Mouse (Mus musculus) adipocyte (in vitro differentiated cells): ENCODE results near the gene Gabrg3.
A peak's percentile ranks its signal among the peaks of the same experiment; 100 is the strongest.

Experiments used
- DNase-seq: peaks from one replicate; pipeline ENCODE4 v3.0.0-alpha.2; 2016; ENCODE audit warnings: low spot score

Gene Gabrg3

GRCm38 (mm10) chr7:57071435-57072160 is 315.4 kb downstream of the Gabrg3 start:
- DNase-seq: no peak

DNA sequence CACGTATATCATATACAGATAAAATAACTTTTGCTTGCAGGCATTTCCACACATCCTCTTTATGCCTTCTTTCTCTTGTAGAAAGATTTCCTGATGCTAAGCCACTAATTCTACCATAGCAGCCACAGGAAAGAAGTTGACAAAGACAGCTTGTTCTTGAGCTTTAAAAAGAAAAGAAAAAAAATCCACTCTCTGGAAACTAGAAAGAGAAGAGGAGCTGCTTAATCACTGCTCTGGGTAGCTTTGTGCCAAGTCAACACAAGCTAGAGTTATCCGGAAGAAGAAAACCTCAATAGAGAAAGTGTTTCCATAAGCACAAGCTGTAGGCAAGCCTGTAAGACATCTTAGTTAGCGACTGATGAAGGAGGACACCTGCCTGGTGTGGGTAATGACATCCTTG is 321.6 kb downstream of the Gabrg3 start:
- no peak for DNase-seq

- DNase-seq: no peak
These were observed 335.9 kb downstream of the Gabrg3 start for GRCm38 (mm10) chr7:57050906-57051635.

- DNase-seq: no peak
These were observed 349.0 kb downstream of the Gabrg3 start for GRCm38 (mm10) chr7:57037861-57038421.

DNA sequence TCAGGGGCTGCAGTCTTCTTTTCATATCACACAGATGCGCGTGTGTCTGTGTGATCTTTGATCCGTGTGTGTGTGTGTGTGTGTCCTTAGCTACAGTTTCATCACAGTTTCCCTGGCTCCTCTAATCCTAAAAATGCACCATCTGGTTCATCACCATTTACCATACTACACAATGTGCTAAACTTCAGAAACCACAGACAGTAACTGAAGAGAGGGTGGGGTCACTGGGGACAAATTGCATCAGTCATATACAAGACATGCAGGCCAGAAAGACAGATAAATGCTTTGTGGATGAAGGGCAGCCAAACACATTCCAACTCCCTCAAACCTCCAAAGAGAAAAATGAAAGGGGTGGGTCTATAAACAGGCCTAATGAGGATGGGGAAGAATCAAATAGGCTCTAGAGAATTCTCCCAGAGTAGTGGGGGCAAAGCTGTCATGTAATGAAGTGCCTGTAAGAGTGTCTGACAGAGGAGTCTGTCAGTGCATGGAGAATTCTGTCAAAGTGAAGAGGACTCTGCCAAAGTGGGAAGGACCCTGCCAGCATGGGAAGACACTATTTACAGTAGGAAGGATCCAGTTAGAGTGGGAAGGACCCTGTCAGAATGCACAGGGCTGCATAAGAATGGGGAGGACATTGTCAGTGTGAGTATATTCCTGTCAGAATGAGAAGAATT is 386.3 kb downstream of the Gabrg3 start:
- DNase-seq: no peak

- DNase-seq: no peak
These were observed 389.0 kb downstream of the Gabrg3 start for GRCm38 (mm10) chr7:56997713-56998624.

- DNase-seq: peak; percentile 10
These were observed 440.6 kb downstream of the Gabrg3 start for GRCm38 (mm10) chr7:56946398-56946797.

DNA sequence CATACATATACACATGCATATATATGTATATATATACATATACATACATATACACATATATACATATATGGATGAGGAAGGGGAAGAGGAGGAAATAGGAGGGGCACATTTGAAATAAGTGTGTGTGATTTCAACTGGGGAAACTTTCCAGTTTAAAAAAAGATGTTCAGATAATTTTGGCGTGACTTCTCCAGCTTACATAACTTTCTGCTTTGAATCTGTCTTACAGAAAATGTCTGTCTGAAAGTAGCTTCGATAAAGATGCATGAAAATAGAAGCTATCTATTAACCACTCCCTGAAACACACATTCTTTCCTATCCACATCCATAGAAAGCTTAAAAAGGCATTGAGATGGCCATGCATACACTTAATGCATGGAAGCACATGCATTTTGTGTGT is 445.4 kb downstream of the Gabrg3 start:
- DNase-seq: no peak

GRCm38 (mm10) chr7:56938020-56938419 is 449.0 kb downstream of the Gabrg3 start:
- no peak for DNase-seq

GRCm38 (mm10) chr7:56919499-56919898 is 467.5 kb downstream of the Gabrg3 start:
- no peak for DNase-seq

- DNase-seq: no peak
These were observed 472.1 kb downstream of the Gabrg3 start for GRCm38 (mm10) chr7:56914862-56915261.

- DNase-seq: no peak
These were observed 487.2 kb downstream of the Gabrg3 start for GRCm38 (mm10) chr7:56899762-56900161.

GRCm38 (mm10) chr7:56867314-56868075 is 519.5 kb downstream of the Gabrg3 start:
- DNase-seq: no peak

DNA sequence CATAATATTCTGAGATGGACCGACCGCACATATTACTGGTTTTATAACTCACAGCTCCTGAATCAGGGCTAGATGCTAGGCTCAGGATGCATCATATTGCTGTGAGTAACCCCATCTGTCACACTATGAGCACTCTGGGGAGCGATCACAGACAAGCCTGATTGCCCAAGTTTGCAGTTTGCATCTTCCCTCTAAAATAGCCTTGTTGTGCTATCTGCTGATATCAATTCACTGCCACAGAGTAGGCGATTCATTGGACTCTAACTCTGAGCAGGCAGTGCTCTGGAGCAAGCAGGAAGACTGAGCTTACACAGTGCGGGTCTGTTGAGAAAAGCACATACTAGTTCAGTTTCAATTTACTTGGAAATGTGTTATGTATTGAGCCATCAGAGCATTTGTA is 543.4 kb downstream of the Gabrg3 start:
- no peak for DNase-seq

- DNase-seq: no peak
These were observed 561.5 kb downstream of the Gabrg3 start for GRCm38 (mm10) chr7:56825446-56825845.

GRCm38 (mm10) chr7:56801841-56802240 is 585.1 kb downstream of the Gabrg3 start:
- DNase-seq: no peak

DNA sequence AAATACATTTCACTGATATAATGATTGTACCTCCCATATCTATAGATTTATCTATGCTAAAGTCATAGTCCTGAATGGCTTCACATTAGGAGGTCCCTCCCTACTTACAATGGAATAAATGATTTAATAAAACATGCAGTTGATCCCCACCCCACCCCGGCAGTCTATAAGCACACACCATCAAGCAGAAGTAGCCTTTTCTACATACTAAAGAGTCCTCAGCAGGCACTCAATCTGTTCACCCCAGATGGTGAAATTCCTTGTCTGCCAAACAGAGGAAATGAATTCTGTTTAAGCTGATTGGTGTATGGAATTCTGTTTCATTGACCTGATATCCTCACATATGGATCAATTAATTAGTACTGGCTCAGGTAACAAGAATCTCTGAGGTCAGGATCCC is 607.9 kb downstream of the Gabrg3 start:
- no peak for DNase-seq

- DNase-seq: no peak
These were observed 618.8 kb downstream of the Gabrg3 start for GRCm38 (mm10) chr7:56768216-56768615.

GRCm38 (mm10) chr7:56767796-56768195 is 619.2 kb downstream of the Gabrg3 start:
- no peak for DNase-seq

DNA sequence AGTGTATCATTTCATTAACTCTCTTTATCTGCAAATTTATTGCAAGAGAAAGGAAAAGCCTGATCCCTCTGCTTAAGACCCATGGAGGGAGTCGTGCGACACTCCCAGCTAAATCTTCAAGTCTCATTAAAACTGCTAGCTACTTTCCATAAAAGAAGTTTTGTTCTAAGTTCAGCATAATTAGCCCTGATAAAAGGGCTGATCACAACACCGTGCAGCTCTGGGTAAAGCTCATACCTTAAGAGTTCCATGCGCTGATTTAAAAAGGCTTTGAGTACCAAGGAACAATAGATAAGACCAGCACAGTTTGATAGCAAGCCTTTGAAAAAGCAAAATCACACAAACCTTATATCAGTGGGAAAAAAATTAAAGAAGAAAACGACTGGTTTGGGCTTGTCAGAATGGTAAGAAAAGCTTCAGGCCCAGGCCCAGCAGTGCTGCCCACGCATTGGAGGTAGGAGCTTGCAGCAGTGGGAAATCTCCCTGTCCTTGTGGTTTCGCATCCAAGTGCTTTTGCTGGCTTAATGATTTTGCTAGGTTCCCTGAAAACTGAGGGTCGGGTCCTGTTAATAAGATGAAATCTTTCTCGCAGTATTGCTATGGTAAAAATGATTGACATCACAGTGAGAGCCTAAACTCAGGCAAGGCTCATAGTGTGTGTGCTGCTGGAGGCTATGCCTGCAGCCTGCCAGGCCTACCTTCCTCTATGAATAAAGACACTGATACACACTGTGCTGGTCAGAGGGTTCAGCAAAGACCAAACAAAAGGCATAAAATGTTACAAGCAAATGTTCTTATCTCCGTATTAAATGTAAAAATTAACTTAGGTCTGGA is 621.2 kb downstream of the Gabrg3 start:
- DNase-seq: no peak
